9 mouse cellular contexts compared by ENCODE assay signal in the genomic region with DNA sequence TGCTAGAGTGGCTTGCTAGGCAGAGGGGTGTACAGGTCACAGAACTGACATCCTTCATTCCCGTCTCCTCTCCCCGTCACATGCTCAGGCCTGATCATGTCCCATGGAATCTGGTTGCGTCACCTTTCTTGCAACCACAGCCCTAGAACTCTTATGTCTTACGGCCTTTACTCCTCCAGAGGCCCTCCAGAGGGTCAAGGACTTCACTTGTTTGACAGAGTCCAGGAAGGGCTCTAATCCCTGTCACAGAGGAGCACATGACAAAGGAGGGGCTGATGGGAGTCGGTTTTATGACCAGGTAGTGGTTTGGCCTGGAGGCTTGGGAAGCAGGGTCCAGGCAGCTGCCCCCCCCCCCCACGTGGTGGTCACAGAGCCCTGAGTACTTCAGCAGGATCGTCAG. TPM values are rescaled to one million over a fixed set of nuclear protein-coding genes. Genes with fewer than 3 reads are reported as not detected.
A peak's percentile ranks its signal among the peaks of the same experiment; 100 is the strongest.
DNase-seq lines count a peak whose midpoint lies in the region; ATAC-seq and TF ChIP-seq lines count a peak whose summit lies in the region.
"Had no signal": no experiment of that assay in that cellular context is flagged by ENCODE, and none has a peak within 500 bp of the region (broad histone marks: within the 10 kb centered on the region; RNA-seq: fewer than 3 reads in every experiment).

No protein-coding gene starts in this region.

- H3K9ac ChIP-seq in forebrain, embryonic 12.5 days, result no peak overlapping the region
- 0 out of 2 replicates have a peak overlapping the region, but pooled peaks have one; percentile 8 for H3K9ac ChIP-seq in limb, embryonic 12.5 days (replicated peaks)

- no peak overlapping the region for H3ac ChIP-seq in myocyte (ENCODE audit: control insufficient read depth, insufficient read length)

- peaks cover 54% of the 10 kb centered on the region for H3K4me1 ChIP-seq in heart, embryonic 10.5 days
- peaks cover 42% of the 10 kb centered on the region for H3K4me1 ChIP-seq in forebrain, embryonic 12.5 days
- peaks cover 38% of the 10 kb centered on the region for H3K4me1 ChIP-seq in limb, embryonic 12.5 days (replicated peaks)

- peaks cover 11% of the 10 kb centered on the region; the same call in 1 of the 2 replicates for H3K36me3 ChIP-seq in heart, embryonic 10.5 days
- no peaks in the 10 kb centered on the region for H3K36me3 ChIP-seq in forebrain, embryonic 12.5 days (replicated peaks)
- H3K36me3 ChIP-seq in limb, embryonic 12.5 days, result no peaks in the 10 kb centered on the region
- no peaks in the 10 kb centered on the region for H3K36me3 ChIP-seq in myocyte (ENCODE audit: control insufficient read depth, insufficient read depth)

- WGBS in heart, embryonic 10.5 days, result 37% methylated on average over 7 of the region's 7 CpGs
- 67% methylated on average over 7 of the region's 7 CpGs for WGBS in forebrain, embryonic 12.5 days
- WGBS in limb, embryonic 12.5 days, result 42% methylated on average over 7 of the region's 7 CpGs

- no peak for DNase-seq in heart, embryonic 10.5 days (ENCODE audit: low spot score)
- no peak for DNase-seq in heart, postnatal 10 days
- DNase-seq in natural killer cell, adult 2 months (ENCODE audit: low spot score in 2 of 2), result no peak
- no peak for DNase-seq in spleen, postnatal 36 days (ENCODE audit: low spot score in 2 of 2)
- DNase-seq in layer of hippocampus, adult 8-10 months (ENCODE audit: low spot score in 2 of 2), result no peak
- DNase-seq: cerebellum, postnatal 36 days had no signal

- peak overlapping the region; percentile 90 for H3K27ac ChIP-seq in heart, embryonic 10.5 days
- H3K27ac ChIP-seq in forebrain, embryonic 12.5 days, result no peak overlapping the region
- H3K27ac ChIP-seq in limb, embryonic 12.5 days, result 0 out of 2 replicates have a peak overlapping the region, but pooled peaks have one; percentile 41

- intact Hi-C loops in heart, postnatal 10 days (cut with DNase I), result no loop called here

- peaks cover 18% of the 10 kb centered on the region for H3K79me2 ChIP-seq in myocyte (ENCODE audit: control insufficient read depth, insufficient read depth)

- no peak for TF ChIP-seq POLR2A in myocyte (IDR thresholded peaks at IDR 0.05; ENCODE audit: insufficient read length, low read depth)

- ATAC-seq in forebrain, embryonic 12.5 days (ENCODE audit: low FRiP score), result no peak
- no peak for ATAC-seq in limb, embryonic 12.5 days (ENCODE audit: insufficient number of reproducible peaks, insufficient read depth, low FRiP score, low TSS enrichment, low read depth)

- peak overlapping the region; percentile 5; the same call in 1 of the 2 replicates for H3K4me3 ChIP-seq in heart, embryonic 10.5 days
- H3K4me3 ChIP-seq in forebrain, embryonic 12.5 days (replicated peaks), result no peak overlapping the region
- H3K4me3 ChIP-seq in limb, embryonic 12.5 days (replicated peaks), result no peak overlapping the region
- H3K4me3 ChIP-seq in myocyte, result no peak overlapping the region

- H3K9me3 ChIP-seq in heart, embryonic 10.5 days, result no peaks in the 10 kb centered on the region
- no peaks in the 10 kb centered on the region for H3K9me3 ChIP-seq in forebrain, embryonic 12.5 days
- H3K9me3 ChIP-seq in limb, embryonic 12.5 days, result no peaks in the 10 kb centered on the region

- H3K4me2 ChIP-seq in forebrain, embryonic 12.5 days, result peak overlapping the region; percentile 81; the same call in 1 of the 2 replicates
- H3K4me2 ChIP-seq in limb, embryonic 12.5 days, result no peak overlapping the region
- peak overlapping the region; percentile 7 for H3K4me2 ChIP-seq in myocyte (ENCODE audit: low read depth)

- H3K27me3 ChIP-seq in heart, embryonic 10.5 days (ENCODE audit: insufficient read depth, poor library complexity, severe bottlenecking), result no peaks in the 10 kb centered on the region
- no peaks in the 10 kb centered on the region for H3K27me3 ChIP-seq in forebrain, embryonic 12.5 days
- no peaks in the 10 kb centered on the region for H3K27me3 ChIP-seq in limb, embryonic 12.5 days
- no peaks in the 10 kb centered on the region for H3K27me3 ChIP-seq in myocyte (ENCODE audit: control insufficient read depth, insufficient read depth, insufficient read length)

TF ChIP-seq in myocyte, 11 proteins besides CTCF, POLR2A, EP300 and RAD21:
- TF ChIP-seq POLR2AphosphoS2 (IDR thresholded peaks at IDR 0.05; ENCODE audit: insufficient read length, low read depth) (no peak), TCF12 (IDR thresholded peaks at IDR 0.05; ENCODE audit: insufficient read depth, poor library complexity, severe bottlenecking) (no peak), CEBPB (IDR thresholded peaks at IDR 0.05; ENCODE audit: insufficient read depth, poor library complexity, severe bottlenecking) (0 out of 2 replicates have a peak, but pooled peaks have one; percentile 16), MYOG (IDR thresholded peaks at IDR 0.05; ENCODE audit: control insufficient read depth in 1 of 3, insufficient read depth in 1 of 3, insufficient read length in 2 of 3, low read depth in 2 of 3) (no peak), MAX (IDR thresholded peaks at IDR 0.05; ENCODE audit: low read depth) (no peak), MYOD1 (IDR thresholded peaks at IDR 0.05; ENCODE audit: control insufficient read depth in 1 of 3, insufficient read length in 2 of 3, low read depth in 2 of 3) (no peak), E2F4 (IDR thresholded peaks at IDR 0.05; ENCODE audit: insufficient read depth) (no peak)

RNA-seq across cellular contexts. Expression of a gene that starts 38.8 kb away (rescaled TPM):
- 7.9 and 9.5 TPM in 2 replicates for polyA plus RNA-seq in heart, embryonic 10.5 days (2016; fragmentation: Nextera tagmentation; extraction: Ambion mirVana)
- 10 to 100 TPM; 25.2 to 31.0 TPM for total RNA-seq in heart, postnatal 10 days (2021)
- 12.8 and 13.3 TPM in 2 replicates for polyA plus RNA-seq in forebrain, embryonic 12.5 days (2016; fragmentation: Nextera tagmentation; extraction: Ambion mirVana)
- 15.1 and 18.8 TPM in 2 replicates for polyA plus RNA-seq in limb, embryonic 12.5 days (2016; fragmentation: Nextera tagmentation; extraction: Ambion mirVana)
- 5.8 TPM for polyA plus RNA-seq in myocyte (2012; fragmentation: generic; extraction: Trizol)
- 10 to 100 TPM; 38.2 to 53.1 (median 46.4) TPM for total RNA-seq in layer of hippocampus, adult 8-10 months (2022)

RNA-seq across cellular contexts. Expression of a gene that starts 40.0 kb away (rescaled TPM):
- 68.8 and 73.9 TPM in 2 replicates for polyA plus RNA-seq in heart, embryonic 10.5 days (2016; fragmentation: Nextera tagmentation; extraction: Ambion mirVana)
- 10 to 100 TPM; 25.2 to 27.7 TPM for total RNA-seq in heart, postnatal 10 days (2021)
- polyA plus RNA-seq in forebrain, embryonic 12.5 days (2016; fragmentation: Nextera tagmentation; extraction: Ambion mirVana), result 79.4 and 79.8 TPM in 2 replicates
- 58.5 and 62.3 TPM in 2 replicates for polyA plus RNA-seq in limb, embryonic 12.5 days (2016; fragmentation: Nextera tagmentation; extraction: Ambion mirVana)
- polyA plus RNA-seq in myocyte (2012; fragmentation: generic; extraction: Trizol), result 37.8 TPM
- total RNA-seq in layer of hippocampus, adult 8-10 months (2022), result 100 to 1,000 TPM in 3 of 4 experiments, 10 to 100 TPM in 1; 91.2 to 111 (median 105) TPM
